Mouse (Mus musculus): ENCODE data around the gene Cops3. TPM values are rescaled to one million over a fixed set of nuclear protein-coding genes. Genes with fewer than 3 reads are reported as not detected.

The Cops3 gene
- polyA plus RNA-seq, 1 experiment: 24.5 TPM

GRCm38 (mm10) chr11:59800412-59800811, 39.2 kb downstream of the Cops3 start:
- no peak for TF ChIP-seq GATA1 (IDR thresholded peaks at IDR 0.05; ENCODE audit: low read length)

GRCm38 (mm10) chr11:59793390-59793789, 46.2 kb downstream of the Cops3 start:
- TF ChIP-seq GATA1 (IDR thresholded peaks at IDR 0.05; ENCODE audit: low read length): no peak

- no peak for TF ChIP-seq GATA1 (IDR thresholded peaks at IDR 0.05; ENCODE audit: low read length)
Observed at GRCm38 (mm10) chr11:59789311-59789710, 50.3 kb downstream of the Cops3 start.

GRCm38 (mm10) chr11:59787199-59787781, 52.3 kb downstream of the Cops3 start, which contains the start of gene Pld6:
Pld6 (minus strand) TSS chr11:59787645.
- no peak for TF ChIP-seq GATA1 (IDR thresholded peaks at IDR 0.05; ENCODE audit: low read length)

- TF ChIP-seq GATA1 (IDR thresholded peaks at IDR 0.05; ENCODE audit: low read length): no peak
Observed at GRCm38 (mm10) chr11:59786444-59787198, 53.0 kb downstream of the Cops3 start.

GRCm38 (mm10) chr11:59783591-59783990, 56.0 kb downstream of the Cops3 start:
- no peak for TF ChIP-seq GATA1 (IDR thresholded peaks at IDR 0.05; ENCODE audit: low read length)

GRCm38 (mm10) chr11:59782091-59782590, 57.5 kb downstream of the Cops3 start:
- no peak for TF ChIP-seq GATA1 (IDR thresholded peaks at IDR 0.05; ENCODE audit: low read length)

- TF ChIP-seq GATA1 (IDR thresholded peaks at IDR 0.05; ENCODE audit: low read length): no peak
Observed at GRCm38 (mm10) chr11:59780241-59780640, 59.4 kb downstream of the Cops3 start.

GRCm38 (mm10) chr11:59779406-59779805, 60.2 kb downstream of the Cops3 start:
- TF ChIP-seq GATA1 (IDR thresholded peaks at IDR 0.05; ENCODE audit: low read length): no peak

GRCm38 (mm10) chr11:59778874-59779223, 60.8 kb downstream of the Cops3 start:
- no peak for TF ChIP-seq GATA1 (IDR thresholded peaks at IDR 0.05; ENCODE audit: low read length)

GRCm38 (mm10) chr11:59778181-59778873, 61.3 kb downstream of the Cops3 start:
- TF ChIP-seq GATA1 (IDR thresholded peaks at IDR 0.05; ENCODE audit: low read length): no peak

GRCm38 (mm10) chr11:59777259-59777658, 62.4 kb downstream of the Cops3 start:
- TF ChIP-seq GATA1 (IDR thresholded peaks at IDR 0.05; ENCODE audit: low read length): no peak

GRCm38 (mm10) chr11:59775435-59776148, 64.0 kb downstream of the Cops3 start:
- no peak for TF ChIP-seq GATA1 (IDR thresholded peaks at IDR 0.05; ENCODE audit: low read length)

GRCm38 (mm10) chr11:59774522-59774921, 65.1 kb downstream of the Cops3 start:
- TF ChIP-seq GATA1 (IDR thresholded peaks at IDR 0.05; ENCODE audit: low read length): no peak

- TF ChIP-seq GATA1 (IDR thresholded peaks at IDR 0.05; ENCODE audit: low read length): no peak
Observed at GRCm38 (mm10) chr11:59772902-59773301, 66.7 kb downstream of the Cops3 start.

- no peak for TF ChIP-seq GATA1 (IDR thresholded peaks at IDR 0.05; ENCODE audit: low read length)
Observed at GRCm38 (mm10) chr11:59772291-59772690, 67.3 kb downstream of the Cops3 start.
